Mouse (Mus musculus) frontal cortex, postnatal 25 days (tissue): ENCODE data around the gene Zcchc10.
A peak's percentile ranks its signal among the peaks of the same experiment; 100 is the strongest.
"Not testable (repeated sequence)": the region's sequence is repeated elsewhere in the genome, so short reads cannot be mapped to it uniquely, and the experiment has no call there.

Experiments used
- DNase-seq, 2 experiments: peaks; one replicate each; pipeline ENCODE4 v3.0.0; 2022; ENCODE audit warnings: low spot score in 2 of 2

Gene Zcchc10

GRCm38 (mm10) chr11:53324512-53324968 lies at the start of gene Zcchc10:
Gene Zcchc10, plus strand, starts transcription at chr11:53324679.
- DNase-seq, result peak; percentile 61 to 74

GRCm38 (mm10) chr11:53275358-53275757 lies 49.1 kb upstream of the Zcchc10 start:
- DNase-seq, result no peak

- no peak for DNase-seq
Measured at GRCm38 (mm10) chr11:53278411-53278810, 46.1 kb upstream of the Zcchc10 start.

- DNase-seq, result no peak
Measured at GRCm38 (mm10) chr11:53285885-53286284, 38.6 kb upstream of the Zcchc10 start.

GRCm38 (mm10) chr11:53290187-53290586 lies 34.3 kb upstream of the Zcchc10 start:
- not testable (repeated sequence) for DNase-seq

GRCm38 (mm10) chr11:53290871-53291270 lies 33.6 kb upstream of the Zcchc10 start:
- DNase-seq, result no peak

- no peak for DNase-seq
Measured at GRCm38 (mm10) chr11:53294441-53294840, 30.0 kb upstream of the Zcchc10 start.

GRCm38 (mm10) chr11:53296880-53297279 lies 27.6 kb upstream of the Zcchc10 start:
- DNase-seq, result no peak

GRCm38 (mm10) chr11:53297947-53298860 lies 26.3 kb upstream of the Zcchc10 start:
- DNase-seq, result no peak

- peak; percentile 23 to 25 for DNase-seq
Measured at GRCm38 (mm10) chr11:53299551-53300329, 24.7 kb upstream of the Zcchc10 start.

- DNase-seq, result peak; percentile 95 to 96
Measured at GRCm38 (mm10) chr11:53300330-53301166, 23.9 kb upstream of the Zcchc10 start, which contains the start of gene Hspa4. Gene Hspa4, minus strand, starts transcription at chr11:53300457.

GRCm38 (mm10) chr11:53301167-53301515 lies 23.3 kb upstream of the Zcchc10 start:
- no peak for DNase-seq

- no peak for DNase-seq
Measured at GRCm38 (mm10) chr11:53304044-53304840, 20.2 kb upstream of the Zcchc10 start.

- no peak for DNase-seq
Measured at GRCm38 (mm10) chr11:53306965-53307364, 17.5 kb upstream of the Zcchc10 start.

- DNase-seq, result no peak
Measured at GRCm38 (mm10) chr11:53307558-53308065, 16.9 kb upstream of the Zcchc10 start.

GRCm38 (mm10) chr11:53308251-53308864 lies 16.1 kb upstream of the Zcchc10 start:
- no peak for DNase-seq

GRCm38 (mm10) chr11:53308884-53309310 lies 15.6 kb upstream of the Zcchc10 start:
- no peak for DNase-seq

- DNase-seq, result no peak
Measured at GRCm38 (mm10) chr11:53311385-53311784, 13.1 kb upstream of the Zcchc10 start.

- DNase-seq, result not testable (repeated sequence)
Measured at GRCm38 (mm10) chr11:53312823-53313222, 11.7 kb upstream of the Zcchc10 start.

GRCm38 (mm10) chr11:53314770-53315173 lies 9.7 kb upstream of the Zcchc10 start:
- DNase-seq, result no peak
